Mouse (Mus musculus) liver, postnatal 0 days (tissue): Measurements from ENCODE around the gene Herc3.

Experiments
- CTCF ChIP-seq: sonication (generic); IDR thresholded peaks from 2 replicates; pipeline ENCODE4 v1.5.1; 2016; ENCODE audit warnings: antibody characterized with exemption, low read depth
- EP300 ChIP-seq: IDR thresholded peaks from 2 replicates; pipeline ENCODE4 v1.6.1; 2016; ENCODE audit warnings: antibody characterized with exemption, low read depth, mild to moderate bottlenecking

- TF ChIP-seq CTCF (no peak), EP300 (no peak)
Observed at GRCm38 (mm10) chr6:58962691-58963090, 131.4 kb downstream of the Herc3 start.
